Mouse (Mus musculus): Measurements from ENCODE around the gene Ybx1. TPM values are rescaled to one million over a fixed set of nuclear protein-coding genes. Genes with fewer than 3 reads are reported as not detected.

The Ybx1 gene
- polyA plus RNA-seq, 1 experiment = 79.1 TPM

- H3K4me3 ChIP-seq (ENCODE audit: extremely low read depth, insufficient read depth, insufficient read length) = no peak overlapping the region
- DNase-seq (ENCODE audit: low read depth in 1 of 2, low spot score in 2 of 2) = peak in 1 of 2 experiments; percentile 26
- H3K27ac ChIP-seq (ENCODE audit: insufficient read depth, low read length) = no peak overlapping the region
- 59% methylated on average over 1 of the region's 1 CpGs for WGBS
- H3K36me3 ChIP-seq (ENCODE audit: control insufficient read depth, insufficient read depth, low read length) = peaks cover 23% of the 10 kb centered on the region
- TF ChIP-seq POLR2A (IDR thresholded peaks at IDR 0.05; ENCODE audit: low read depth, low read length) (no peak), CTCF (IDR thresholded peaks at IDR 0.05; ENCODE audit: extremely low read depth, insufficient read depth, insufficient read length, insufficient replicate concordance) (no peak)
- no peaks in the 10 kb centered on the region for H3K4me1 ChIP-seq (ENCODE audit: control insufficient read depth, insufficient read depth, insufficient read length)
- no peaks in the 10 kb centered on the region for H3K27me3 ChIP-seq (ENCODE audit: control insufficient read depth, insufficient read depth, low read length)
Measured at GRCm38 (mm10) chr4:119313756-119314155, 19.4 kb upstream of the Ybx1 start.

GRCm38 (mm10) chr4:119305418-119305817 is 11.0 kb upstream of the Ybx1 start:
- TF ChIP-seq CTCF (IDR thresholded peaks at IDR 0.05; ENCODE audit: extremely low read depth, insufficient read depth, insufficient read length, insufficient replicate concordance) (no peak), POLR2A (IDR thresholded peaks at IDR 0.05; ENCODE audit: low read depth, low read length) (no peak)
- H3K27me3 ChIP-seq (ENCODE audit: control insufficient read depth, insufficient read depth, low read length) = no peaks in the 10 kb centered on the region
- no peak overlapping the region for H3K27ac ChIP-seq (ENCODE audit: insufficient read depth, low read length)
- no peaks in the 10 kb centered on the region for H3K4me1 ChIP-seq (ENCODE audit: control insufficient read depth, insufficient read depth, insufficient read length)
- no peak for DNase-seq (ENCODE audit: low read depth in 1 of 2, low spot score in 2 of 2)
- no peak overlapping the region for H3K4me3 ChIP-seq (ENCODE audit: extremely low read depth, insufficient read depth, insufficient read length)
- 97% methylated on average over 5 of the region's 5 CpGs for WGBS
- H3K36me3 ChIP-seq (ENCODE audit: control insufficient read depth, insufficient read depth, low read length) = peaks cover 3% of the 10 kb centered on the region

GRCm38 (mm10) chr4:119303291-119303690 is 8.9 kb upstream of the Ybx1 start:
- no peak for DNase-seq (ENCODE audit: low read depth in 1 of 2, low spot score in 2 of 2)
- H3K4me3 ChIP-seq (ENCODE audit: extremely low read depth, insufficient read depth, insufficient read length) = no peak overlapping the region
- H3K27ac ChIP-seq (ENCODE audit: insufficient read depth, low read length) = no peak overlapping the region
- WGBS = 90% methylated on average over 8 of the region's 8 CpGs
- H3K36me3 ChIP-seq (ENCODE audit: control insufficient read depth, insufficient read depth, low read length) = no peaks in the 10 kb centered on the region; the same call in 1 of the 2 replicates
- no peaks in the 10 kb centered on the region for H3K4me1 ChIP-seq (ENCODE audit: control insufficient read depth, insufficient read depth, insufficient read length)
- no peaks in the 10 kb centered on the region for H3K27me3 ChIP-seq (ENCODE audit: control insufficient read depth, insufficient read depth, low read length)
- TF ChIP-seq POLR2A (IDR thresholded peaks at IDR 0.05; ENCODE audit: low read depth, low read length) = no peak
- TF ChIP-seq CTCF (IDR thresholded peaks at IDR 0.05; ENCODE audit: extremely low read depth, insufficient read depth, insufficient read length, insufficient replicate concordance) = no peak

GRCm38 (mm10) chr4:119301777-119302176 is 7.4 kb upstream of the Ybx1 start:
- DNase-seq (ENCODE audit: low read depth in 1 of 2, low spot score in 2 of 2) = no peak
- Histone ChIP-seq H3K4me3 (ENCODE audit: extremely low read depth, insufficient read depth, insufficient read length) (no peak overlapping the region), H3K36me3 (ENCODE audit: control insufficient read depth, insufficient read depth, low read length) (no peaks in the 10 kb centered on the region), H3K27me3 (ENCODE audit: control insufficient read depth, insufficient read depth, low read length) (no peaks in the 10 kb centered on the region), H3K27ac (ENCODE audit: insufficient read depth, low read length) (no peak overlapping the region), H3K4me1 (ENCODE audit: control insufficient read depth, insufficient read depth, insufficient read length) (no peaks in the 10 kb centered on the region)
- TF ChIP-seq POLR2A (IDR thresholded peaks at IDR 0.05; ENCODE audit: low read depth, low read length) = no peak
- TF ChIP-seq CTCF (IDR thresholded peaks at IDR 0.05; ENCODE audit: extremely low read depth, insufficient read depth, insufficient read length, insufficient replicate concordance) = no peak
- 89% methylated on average over 3 of the region's 3 CpGs for whole genome bisulfite sequencing

- Histone ChIP-seq H3K27ac (ENCODE audit: insufficient read depth, low read length) (no peak overlapping the region), H3K27me3 (ENCODE audit: control insufficient read depth, insufficient read depth, low read length) (no peaks in the 10 kb centered on the region), H3K4me1 (ENCODE audit: control insufficient read depth, insufficient read depth, insufficient read length) (no peaks in the 10 kb centered on the region), H3K4me3 (ENCODE audit: extremely low read depth, insufficient read depth, insufficient read length) (no peak overlapping the region), H3K36me3 (ENCODE audit: control insufficient read depth, insufficient read depth, low read length) (no peaks in the 10 kb centered on the region)
- TF ChIP-seq POLR2A (IDR thresholded peaks at IDR 0.05; ENCODE audit: low read depth, low read length) (no peak), CTCF (IDR thresholded peaks at IDR 0.05; ENCODE audit: extremely low read depth, insufficient read depth, insufficient read length, insufficient replicate concordance) (no peak)
- WGBS = 99% methylated on average over 3 of the region's 3 CpGs
- no peak for DNase-seq (ENCODE audit: low read depth in 1 of 2, low spot score in 2 of 2)
Measured at GRCm38 (mm10) chr4:119300761-119301160, 6.4 kb upstream of the Ybx1 start.

GRCm38 (mm10) chr4:119297361-119297760 is 3.0 kb upstream of the Ybx1 start:
- Histone ChIP-seq H3K27ac (ENCODE audit: insufficient read depth, low read length) (no peak overlapping the region), H3K4me3 (ENCODE audit: extremely low read depth, insufficient read depth, insufficient read length) (no peak overlapping the region), H3K27me3 (ENCODE audit: control insufficient read depth, insufficient read depth, low read length) (no peaks in the 10 kb centered on the region), H3K36me3 (ENCODE audit: control insufficient read depth, insufficient read depth, low read length) (no peaks in the 10 kb centered on the region), H3K4me1 (ENCODE audit: control insufficient read depth, insufficient read depth, insufficient read length) (peaks cover 6% of the 10 kb centered on the region; the same call in 1 of the 2 replicates)
- TF ChIP-seq POLR2A (IDR thresholded peaks at IDR 0.05; ENCODE audit: low read depth, low read length) (no peak), CTCF (IDR thresholded peaks at IDR 0.05; ENCODE audit: extremely low read depth, insufficient read depth, insufficient read length, insufficient replicate concordance) (no peak)
- DNase-seq (ENCODE audit: low read depth in 1 of 2, low spot score in 2 of 2) = no peak
- 32% methylated on average over 2 of the region's 2 CpGs for WGBS

- 15% methylated on average over 6 of the region's 6 CpGs for WGBS
- Histone ChIP-seq H3K4me1 (ENCODE audit: control insufficient read depth, insufficient read depth, insufficient read length) (peaks cover 6% of the 10 kb centered on the region; the same call in 1 of the 2 replicates), H3K4me3 (ENCODE audit: extremely low read depth, insufficient read depth, insufficient read length) (peak overlapping the region; percentile 13; the same call in 1 of the 2 replicates), H3K36me3 (ENCODE audit: control insufficient read depth, insufficient read depth, low read length) (no peaks in the 10 kb centered on the region), H3K27ac (ENCODE audit: insufficient read depth, low read length) (no peak overlapping the region), H3K27me3 (ENCODE audit: control insufficient read depth, insufficient read depth, low read length) (no peaks in the 10 kb centered on the region)
- TF ChIP-seq CTCF (IDR thresholded peaks at IDR 0.05; ENCODE audit: extremely low read depth, insufficient read depth, insufficient read length, insufficient replicate concordance) = no peak
- no peak for DNase-seq (ENCODE audit: low read depth in 1 of 2, low spot score in 2 of 2)
Measured at GRCm38 (mm10) chr4:119295134-119295453, 690 bp upstream of the Ybx1 start.
